Mouse (Mus musculus): ENCODE measurements around the gene Fgfr2. TPM values are rescaled to one million over a fixed set of nuclear protein-coding genes. Genes with fewer than 3 reads are reported as not detected.

Gene Fgfr2
- polyA plus RNA-seq, 1 experiment = 14.7 TPM

DNA sequence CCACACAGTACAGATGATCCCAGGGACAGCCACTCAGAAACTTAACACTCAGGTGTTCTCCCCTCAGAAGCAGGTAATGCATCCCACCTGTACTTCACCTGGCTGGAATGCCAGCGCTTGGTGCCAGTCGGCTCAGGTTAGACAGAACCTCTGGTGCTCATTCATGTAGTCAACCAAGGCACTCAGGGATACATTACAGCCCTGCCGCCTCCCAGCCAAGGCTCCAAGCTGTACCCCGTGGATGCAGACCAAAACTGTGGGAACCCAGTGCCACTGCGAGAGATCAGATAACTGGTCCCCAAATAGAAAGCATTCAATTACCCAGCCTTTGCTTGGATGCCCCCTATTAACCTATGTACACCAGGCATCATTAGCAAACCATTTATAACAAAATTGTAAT, 846.9 kb downstream of the Fgfr2 start:
- WGBS = 90% methylated on average over 5 of the region's 5 CpGs

DNA sequence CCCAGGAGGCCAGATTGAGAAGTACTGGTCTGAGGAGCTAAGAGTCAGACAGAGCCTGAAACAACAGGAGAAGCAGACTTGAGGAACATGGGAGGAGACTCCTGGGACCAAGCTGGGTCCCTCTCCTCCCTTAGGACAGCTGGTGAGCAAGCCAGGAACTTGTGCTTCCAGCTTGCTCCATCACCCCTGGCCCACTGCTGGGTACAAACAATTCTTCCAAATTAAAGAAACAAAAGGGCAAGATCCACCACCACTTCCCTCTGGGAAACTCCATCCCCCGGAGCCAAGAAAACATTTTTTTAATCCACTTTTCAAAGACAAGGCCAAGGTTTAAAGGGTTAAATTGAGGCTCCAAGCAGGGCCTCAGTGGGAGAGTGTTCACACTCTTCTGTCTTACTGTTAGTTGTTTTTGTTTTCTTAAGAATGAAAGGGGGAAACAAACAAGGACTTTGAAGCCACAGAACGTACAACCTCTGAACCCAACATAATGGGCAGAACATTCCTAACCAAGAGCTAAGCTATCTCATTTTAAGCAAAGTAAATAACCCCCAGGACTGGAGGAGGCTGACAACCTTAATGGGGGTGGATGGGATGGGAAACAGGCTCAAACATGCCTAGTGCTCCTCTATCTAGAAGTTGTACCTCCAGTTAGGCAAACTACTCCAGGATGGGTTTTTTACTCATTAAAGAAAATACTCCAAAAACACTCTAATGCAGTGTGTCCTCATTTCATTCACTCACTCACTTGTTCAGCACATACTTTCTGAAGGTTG, 849.2 kb downstream of the Fgfr2 start:
- Histone ChIP-seq H3K36me3 (ENCODE audit: control insufficient read depth, insufficient read depth, low read length) (no peaks in the 10 kb centered on the region), H3K27ac (ENCODE audit: insufficient read depth, low read depth, low read length) (no peak overlapping the region), H3K27me3 (ENCODE audit: control insufficient read depth, insufficient read depth, low read length) (no peaks in the 10 kb centered on the region), H3K4me1 (ENCODE audit: control insufficient read depth, insufficient read depth, insufficient read length, low read length) (peaks cover under 1% of the 10 kb centered on the region), H3K4me3 (ENCODE audit: low read depth, low read length) (no peak overlapping the region)
- TF ChIP-seq POLR2A (IDR thresholded peaks at IDR 0.05; ENCODE audit: low read depth, low read length) (no peak), CTCF (IDR thresholded peaks at IDR 0.05; ENCODE audit: extremely low read depth, insufficient read length, insufficient replicate concordance, low read depth, low read length) (no peak)
- WGBS = 80% methylated on average over 2 of the region's 2 CpGs

More for the DNA sequence above, 846.9 kb downstream of the Fgfr2 start:
- Histone ChIP-seq H3K4me1 (ENCODE audit: control insufficient read depth, insufficient read depth, insufficient read length, low read length) (no peaks in the 10 kb centered on the region; the same call in 1 of the 2 replicates), H3K36me3 (ENCODE audit: control insufficient read depth, insufficient read depth, low read length) (no peaks in the 10 kb centered on the region), H3K27ac (ENCODE audit: insufficient read depth, low read depth, low read length) (no peak overlapping the region), H3K4me3 (ENCODE audit: low read depth, low read length) (no peak overlapping the region), H3K27me3 (ENCODE audit: control insufficient read depth, insufficient read depth, low read length) (no peaks in the 10 kb centered on the region)
- TF ChIP-seq POLR2A (IDR thresholded peaks at IDR 0.05; ENCODE audit: low read depth, low read length) (no peak), CTCF (IDR thresholded peaks at IDR 0.05; ENCODE audit: extremely low read depth, insufficient read length, insufficient replicate concordance, low read depth, low read length) (no peak)

DNA sequence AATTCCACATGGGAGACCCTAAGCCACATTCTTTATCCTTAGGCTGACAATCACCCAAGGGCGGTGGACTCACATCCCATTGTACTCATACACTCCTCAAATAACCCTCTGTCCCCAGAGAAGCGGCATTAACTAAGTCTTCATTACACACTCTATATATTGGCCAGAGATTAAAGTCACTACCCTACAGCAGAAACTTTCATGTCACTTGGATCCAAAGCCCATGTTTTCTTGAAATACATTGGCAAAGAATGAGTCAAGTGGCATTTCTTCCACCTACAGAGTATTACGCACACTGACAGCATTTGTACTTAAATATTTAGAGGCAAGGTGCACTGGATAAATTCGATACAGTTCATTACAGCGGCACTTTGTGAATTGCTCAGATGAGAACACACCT, 850.2 kb downstream of the Fgfr2 start:
- 93% methylated on average over 5 of the region's 5 CpGs for WGBS
- H3K36me3 ChIP-seq (ENCODE audit: control insufficient read depth, insufficient read depth, low read length) = peaks cover 1% of the 10 kb centered on the region; the same call in 1 of the 2 replicates
- H3K4me3 ChIP-seq (ENCODE audit: low read depth, low read length) = no peak overlapping the region
- no peaks in the 10 kb centered on the region for H3K27me3 ChIP-seq (ENCODE audit: control insufficient read depth, insufficient read depth, low read length)
- peaks cover 3% of the 10 kb centered on the region for H3K4me1 ChIP-seq (ENCODE audit: control insufficient read depth, insufficient read depth, insufficient read length, low read length)
- no peak overlapping the region for H3K27ac ChIP-seq (ENCODE audit: insufficient read depth, low read depth, low read length)
- no peak for TF ChIP-seq CTCF (IDR thresholded peaks at IDR 0.05; ENCODE audit: extremely low read depth, insufficient read length, insufficient replicate concordance, low read depth, low read length)
- no peak for TF ChIP-seq POLR2A (IDR thresholded peaks at IDR 0.05; ENCODE audit: low read depth, low read length)

DNA sequence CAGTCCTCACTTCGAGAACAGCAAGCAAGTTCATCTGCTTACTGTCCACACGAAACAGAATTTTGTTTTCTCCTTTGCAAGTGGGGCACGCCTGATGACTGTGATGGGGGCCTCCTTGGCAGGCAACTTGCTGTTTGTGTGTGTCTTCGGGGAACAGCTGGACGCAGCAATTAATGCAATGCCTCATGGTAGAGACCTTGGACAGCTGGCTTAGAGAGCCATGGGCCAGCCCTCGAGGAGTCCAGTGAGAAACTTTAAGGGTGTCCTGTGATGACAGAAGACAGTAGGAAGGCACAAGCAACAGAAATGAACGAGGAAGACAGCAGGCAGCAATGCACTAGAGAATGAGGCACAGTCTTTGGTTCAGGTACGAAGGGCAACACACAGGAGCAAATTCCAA, 852.8 kb downstream of the Fgfr2 start:
- H3K36me3 ChIP-seq (ENCODE audit: control insufficient read depth, insufficient read depth, low read length) = peaks cover 4% of the 10 kb centered on the region; the same call in 1 of the 2 replicates
- no peaks in the 10 kb centered on the region for H3K27me3 ChIP-seq (ENCODE audit: control insufficient read depth, insufficient read depth, low read length)
- WGBS = 78% methylated on average over 8 of the region's 8 CpGs
- TF ChIP-seq POLR2A (IDR thresholded peaks at IDR 0.05; ENCODE audit: low read depth, low read length) = no peak
- H3K4me3 ChIP-seq (ENCODE audit: low read depth, low read length) = no peak overlapping the region
- H3K27ac ChIP-seq (ENCODE audit: insufficient read depth, low read depth, low read length) = no peak overlapping the region
- peaks cover 5% of the 10 kb centered on the region for H3K4me1 ChIP-seq (ENCODE audit: control insufficient read depth, insufficient read depth, insufficient read length, low read length)

- 85% methylated on average over 3 of the region's 3 CpGs for WGBS
- H3K36me3 ChIP-seq (ENCODE audit: control insufficient read depth, insufficient read depth, low read length) = peaks cover 4% of the 10 kb centered on the region; the same call in 1 of the 2 replicates
- H3K4me3 ChIP-seq (ENCODE audit: low read depth, low read length) = no peak overlapping the region
- H3K4me1 ChIP-seq (ENCODE audit: control insufficient read depth, insufficient read depth, insufficient read length, low read length) = peaks cover 5% of the 10 kb centered on the region
- no peak overlapping the region for H3K27ac ChIP-seq (ENCODE audit: insufficient read depth, low read depth, low read length)
- H3K27me3 ChIP-seq (ENCODE audit: control insufficient read depth, insufficient read depth, low read length) = no peaks in the 10 kb centered on the region
- TF ChIP-seq POLR2A (IDR thresholded peaks at IDR 0.05; ENCODE audit: low read depth, low read length) = no peak
- TF ChIP-seq CTCF (IDR thresholded peaks at IDR 0.05; ENCODE audit: extremely low read depth, insufficient read length, insufficient replicate concordance, low read depth, low read length) = no peak
Observed at GRCm38 (mm10) chr7:132269661-132270060, 853.5 kb downstream of the Fgfr2 start.

GRCm38 (mm10) chr7:132267721-132268498, 855.2 kb downstream of the Fgfr2 start:
- no peak for TF ChIP-seq POLR2A (IDR thresholded peaks at IDR 0.05; ENCODE audit: low read depth, low read length)
- TF ChIP-seq CTCF (IDR thresholded peaks at IDR 0.05; ENCODE audit: extremely low read depth, insufficient read length, insufficient replicate concordance, low read depth, low read length) = no peak
- WGBS = 79% methylated on average over 4 of the region's 4 CpGs
- no peak overlapping the region for H3K27ac ChIP-seq (ENCODE audit: insufficient read depth, low read depth, low read length)
- peaks cover 5% of the 10 kb centered on the region for H3K4me1 ChIP-seq (ENCODE audit: control insufficient read depth, insufficient read depth, insufficient read length, low read length)
- H3K36me3 ChIP-seq (ENCODE audit: control insufficient read depth, insufficient read depth, low read length) = peaks cover 4% of the 10 kb centered on the region; the same call in 1 of the 2 replicates
- H3K4me3 ChIP-seq (ENCODE audit: low read depth, low read length) = no peak overlapping the region
- no peaks in the 10 kb centered on the region for H3K27me3 ChIP-seq (ENCODE audit: control insufficient read depth, insufficient read depth, low read length)

DNA sequence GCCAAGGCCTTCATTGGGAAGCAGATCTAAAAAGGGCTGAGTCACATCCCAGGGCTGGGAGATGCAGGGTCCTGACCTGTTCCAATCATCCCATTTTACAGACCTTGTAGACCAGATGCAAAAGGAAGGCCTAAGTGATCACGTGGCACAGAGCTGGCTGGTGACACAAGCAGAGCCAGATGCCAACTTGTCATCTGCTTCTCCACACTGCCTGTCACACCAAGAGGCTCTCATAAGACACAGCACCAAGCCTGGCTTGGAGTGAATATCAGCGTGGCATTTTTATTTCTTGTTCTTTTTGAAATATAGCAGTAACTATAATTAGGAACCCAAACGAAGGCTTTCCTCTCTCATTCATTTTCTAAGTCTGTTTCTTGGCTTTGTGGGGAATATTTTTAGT, 858.4 kb downstream of the Fgfr2 start:
- H3K4me3 ChIP-seq (ENCODE audit: low read depth, low read length) = no peak overlapping the region
- H3K27ac ChIP-seq (ENCODE audit: insufficient read depth, low read depth, low read length) = no peak overlapping the region
- TF ChIP-seq POLR2A (IDR thresholded peaks at IDR 0.05; ENCODE audit: low read depth, low read length) (no peak), CTCF (IDR thresholded peaks at IDR 0.05; ENCODE audit: extremely low read depth, insufficient read length, insufficient replicate concordance, low read depth, low read length) (no peak)
- 85% methylated on average over 3 of the region's 3 CpGs for WGBS
- peaks cover 9% of the 10 kb centered on the region for H3K4me1 ChIP-seq (ENCODE audit: control insufficient read depth, insufficient read depth, insufficient read length, low read length)
- peaks cover 4% of the 10 kb centered on the region; the same call in 1 of the 2 replicates for H3K36me3 ChIP-seq (ENCODE audit: control insufficient read depth, insufficient read depth, low read length)
- H3K27me3 ChIP-seq (ENCODE audit: control insufficient read depth, insufficient read depth, low read length) = no peaks in the 10 kb centered on the region

Data from small intestine, adult 2 months (tissue).